Mouse (Mus musculus): ENCODE results near the gene Acbd4. TPM values are rescaled to one million over a fixed set of nuclear protein-coding genes. Genes with fewer than 3 reads are reported as not detected.

Acbd4 gene
- polyA plus RNA-seq, 1 experiment from 2014 or later: 28.6 TPM

DNA sequence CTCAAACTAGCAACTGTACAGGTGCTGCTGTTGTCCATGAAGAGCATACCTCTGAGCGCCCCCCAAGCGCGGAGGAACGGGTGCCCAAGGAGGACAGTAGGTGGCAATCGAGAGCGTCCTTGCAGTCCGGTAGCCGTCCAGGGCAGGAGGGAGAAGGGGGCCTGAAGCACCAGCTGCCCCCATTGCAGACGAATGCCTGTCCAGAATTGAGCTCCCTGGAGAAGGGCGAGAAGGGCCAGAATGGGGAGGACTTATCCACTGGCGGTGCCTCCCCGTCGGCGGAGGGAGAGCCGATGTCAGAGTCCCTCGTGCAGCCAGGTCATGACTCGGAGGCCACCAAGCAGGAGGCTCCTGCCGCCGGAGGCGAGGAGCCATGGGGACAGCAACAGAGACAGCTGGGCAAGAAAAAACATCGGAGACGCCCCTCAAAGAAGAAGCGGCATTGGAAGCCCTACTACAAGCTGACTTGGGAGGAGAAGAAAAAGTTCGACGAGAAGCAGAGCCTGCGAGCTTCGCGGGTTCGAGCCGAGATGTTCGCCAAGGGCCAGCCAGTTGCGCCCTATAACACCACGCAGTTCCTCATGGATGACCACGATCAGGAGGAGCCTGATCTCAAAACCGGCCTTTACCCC lies 15.6 kb downstream of the Acbd4 start:
- Histone ChIP-seq H3K4me3 (ENCODE audit: low read depth, low read length) (peak overlapping the region; percentile 70), H3K4me2 (replicated peaks; ENCODE audit: low read depth) (peak overlapping the region; percentile 86), H3K9ac (ENCODE audit: low read length) (peak overlapping the region; percentile 64), H3K36me3 (ENCODE audit: control insufficient read depth, insufficient read depth, low read length) (no peaks in the 10 kb centered on the region), H3K9me3 (ENCODE audit: control insufficient read depth, low read length) (no peaks in the 10 kb centered on the region), H3K27ac (replicated peaks) (peak overlapping the region; percentile 91), H3K27me3 (ENCODE audit: control insufficient read depth, insufficient read depth, low read length) (no peaks in the 10 kb centered on the region), H3K4me1 (replicated peaks; ENCODE audit: control insufficient read depth, insufficient read depth) (peaks cover 15% of the 10 kb centered on the region)
- peak; percentile 84 for TF ChIP-seq CTCF (IDR thresholded peaks at IDR 0.05; ENCODE audit: low read depth)
- no peak for TF ChIP-seq EP300 (optimal IDR thresholded peaks at IDR 0.05)
- ATAC-seq (ENCODE audit: low FRiP score, low TSS enrichment) (peak; percentile 22), DNase-seq (ENCODE audit: low spot score) (peak; percentile 81)
- under 1% methylated on average over 35 of the region's 35 CpGs for WGBS

DNA sequence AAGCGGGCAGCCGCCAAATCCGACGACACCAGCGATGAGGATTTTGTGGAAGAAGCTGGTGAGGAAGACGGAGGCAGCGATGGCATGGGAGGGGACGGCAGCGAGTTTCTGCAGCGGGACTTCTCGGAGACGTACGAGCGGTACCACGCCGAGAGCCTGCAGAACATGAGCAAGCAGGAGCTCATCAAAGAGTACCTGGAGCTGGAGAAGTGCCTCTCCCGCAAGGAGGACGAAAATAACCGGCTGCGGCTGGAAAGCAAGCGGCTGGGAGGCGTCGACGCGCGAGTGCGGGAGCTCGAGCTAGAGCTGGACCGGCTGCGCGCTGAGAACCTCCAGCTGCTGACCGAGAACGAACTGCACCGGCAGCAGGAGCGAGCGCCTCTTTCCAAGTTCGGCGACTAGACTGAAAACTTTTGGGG lies 16.1 kb downstream of the Acbd4 start:
- H3K4me1 ChIP-seq (replicated peaks; ENCODE audit: control insufficient read depth, insufficient read depth): peaks cover 10% of the 10 kb centered on the region
- peak; percentile 67 for DNase-seq (ENCODE audit: low spot score)
- no peaks in the 10 kb centered on the region for H3K27me3 ChIP-seq (ENCODE audit: control insufficient read depth, insufficient read depth, low read length)
- peak overlapping the region; percentile 86 for H3K4me2 ChIP-seq (replicated peaks; ENCODE audit: low read depth)
- under 1% methylated on average over 38 of the region's 38 CpGs for WGBS
- ATAC-seq (ENCODE audit: low FRiP score, low TSS enrichment): no peak
- no peaks in the 10 kb centered on the region for H3K36me3 ChIP-seq (ENCODE audit: control insufficient read depth, insufficient read depth, low read length)
- H3K4me3 ChIP-seq (ENCODE audit: low read depth, low read length): peak overlapping the region; percentile 70
- H3K27ac ChIP-seq (replicated peaks): peak overlapping the region; percentile 91
- H3K9me3 ChIP-seq (ENCODE audit: control insufficient read depth, low read length): no peaks in the 10 kb centered on the region
- TF ChIP-seq CTCF (IDR thresholded peaks at IDR 0.05; ENCODE audit: low read depth): no peak
- no peak for TF ChIP-seq EP300 (optimal IDR thresholded peaks at IDR 0.05)
- H3K9ac ChIP-seq (ENCODE audit: low read length): peak overlapping the region; percentile 64

DNA sequence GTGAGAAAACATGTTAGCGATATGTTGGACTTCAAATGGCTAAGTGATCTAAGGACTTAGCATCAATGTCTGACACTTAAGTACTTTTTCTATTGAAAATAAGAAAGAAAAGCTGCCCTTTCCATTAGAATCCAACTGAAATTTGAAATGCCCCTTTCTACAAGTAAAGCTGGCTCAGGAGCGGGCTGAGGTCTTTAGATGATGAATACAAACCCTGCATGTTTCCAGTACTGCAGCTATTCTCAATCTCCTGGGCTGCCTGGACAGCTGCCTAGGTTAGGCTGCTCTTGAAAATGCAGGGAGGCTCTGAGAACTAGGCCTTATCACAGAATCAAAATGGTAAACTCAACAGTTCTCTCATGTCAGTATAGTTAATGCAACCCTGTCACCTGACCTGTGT lies 17.4 kb downstream of the Acbd4 start:
- Histone ChIP-seq H3K4me1 (replicated peaks; ENCODE audit: control insufficient read depth, insufficient read depth) (peaks cover 9% of the 10 kb centered on the region; the same call in 1 of the 2 replicates), H3K4me2 (replicated peaks; ENCODE audit: low read depth) (peak overlapping the region; percentile 86), H3K27me3 (ENCODE audit: control insufficient read depth, insufficient read depth, low read length) (no peaks in the 10 kb centered on the region), H3K9ac (ENCODE audit: low read length) (no peak overlapping the region), H3K27ac (replicated peaks) (no peak overlapping the region), H3K9me3 (ENCODE audit: control insufficient read depth, low read length) (no peaks in the 10 kb centered on the region), H3K36me3 (ENCODE audit: control insufficient read depth, insufficient read depth, low read length) (no peaks in the 10 kb centered on the region), H3K4me3 (ENCODE audit: low read depth, low read length) (peak overlapping the region; percentile 70; the same call in 1 of the 2 replicates)
- ATAC-seq (ENCODE audit: low FRiP score, low TSS enrichment): no peak
- no peak for DNase-seq (ENCODE audit: low spot score)
- 66% methylated on average over 2 of the region's 2 CpGs for WGBS
- TF ChIP-seq CTCF (IDR thresholded peaks at IDR 0.05; ENCODE audit: low read depth) (no peak), EP300 (optimal IDR thresholded peaks at IDR 0.05) (no peak)

DNA sequence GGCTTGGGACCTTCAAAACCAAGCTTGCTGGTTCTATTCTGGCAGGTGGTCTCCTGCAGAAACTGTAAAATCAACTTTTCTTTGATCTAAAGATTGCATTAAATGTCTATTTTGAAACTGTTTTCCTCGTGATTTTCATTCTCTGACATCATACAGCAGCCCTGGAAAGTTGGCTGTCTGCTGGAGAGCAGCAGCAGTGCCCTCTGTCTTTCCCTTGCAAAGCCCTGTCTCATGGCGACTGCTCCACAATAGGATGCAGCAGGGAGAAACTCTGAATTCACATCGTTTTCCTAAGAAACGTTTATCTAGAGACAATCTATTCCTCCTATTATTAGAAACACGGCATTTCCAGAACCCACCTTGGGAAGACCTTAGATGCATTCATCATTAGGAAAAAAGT lies 18.1 kb downstream of the Acbd4 start:
- ATAC-seq (ENCODE audit: low FRiP score, low TSS enrichment) (no peak), DNase-seq (ENCODE audit: low spot score) (no peak)
- 45% methylated on average over 5 of the region's 5 CpGs for whole genome bisulfite sequencing
- Histone ChIP-seq H3K4me3 (ENCODE audit: low read depth, low read length) (no peak overlapping the region), H3K9ac (ENCODE audit: low read length) (no peak overlapping the region), H3K27me3 (ENCODE audit: control insufficient read depth, insufficient read depth, low read length) (no peaks in the 10 kb centered on the region), H3K27ac (replicated peaks) (no peak overlapping the region), H3K4me2 (replicated peaks; ENCODE audit: low read depth) (no peak overlapping the region), H3K4me1 (replicated peaks; ENCODE audit: control insufficient read depth, insufficient read depth) (peaks cover 6% of the 10 kb centered on the region; the same call in 1 of the 2 replicates), H3K9me3 (ENCODE audit: control insufficient read depth, low read length) (no peaks in the 10 kb centered on the region), H3K36me3 (ENCODE audit: control insufficient read depth, insufficient read depth, low read length) (no peaks in the 10 kb centered on the region)
- no peak for TF ChIP-seq EP300 (optimal IDR thresholded peaks at IDR 0.05)
- TF ChIP-seq CTCF (IDR thresholded peaks at IDR 0.05; ENCODE audit: low read depth): peak; percentile 36; the same call in 1 of the 2 replicates

DNA sequence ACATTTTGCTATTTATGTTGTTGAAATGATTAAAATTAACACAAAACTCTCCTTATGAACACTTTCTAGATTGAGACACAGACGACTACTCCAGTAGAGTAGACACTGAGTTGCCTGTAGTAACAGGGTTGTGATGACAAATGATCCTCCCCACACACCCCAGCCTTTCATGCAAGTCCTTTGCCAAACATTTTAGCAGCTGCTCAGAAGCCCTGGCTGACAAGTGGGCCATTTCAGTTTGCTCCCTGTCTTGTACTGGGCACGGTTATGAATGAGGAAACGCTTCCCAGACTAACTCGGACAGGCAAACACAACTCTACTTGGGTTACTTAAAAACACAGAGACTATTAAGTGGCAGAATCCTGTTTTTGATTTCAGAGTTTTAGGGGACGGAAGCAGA lies 18.8 kb downstream of the Acbd4 start:
- Histone ChIP-seq H3K4me2 (replicated peaks; ENCODE audit: low read depth) (no peak overlapping the region), H3K4me3 (ENCODE audit: low read depth, low read length) (no peak overlapping the region), H3K9me3 (ENCODE audit: control insufficient read depth, low read length) (no peaks in the 10 kb centered on the region), H3K27me3 (ENCODE audit: control insufficient read depth, insufficient read depth, low read length) (no peaks in the 10 kb centered on the region), H3K4me1 (replicated peaks; ENCODE audit: control insufficient read depth, insufficient read depth) (peaks cover 3% of the 10 kb centered on the region; the same call in 1 of the 2 replicates), H3K9ac (ENCODE audit: low read length) (no peak overlapping the region), H3K27ac (replicated peaks) (no peak overlapping the region), H3K36me3 (ENCODE audit: control insufficient read depth, insufficient read depth, low read length) (no peaks in the 10 kb centered on the region)
- no peak for TF ChIP-seq CTCF (IDR thresholded peaks at IDR 0.05; ENCODE audit: low read depth)
- TF ChIP-seq EP300 (optimal IDR thresholded peaks at IDR 0.05): no peak
- WGBS: 31% methylated on average over 5 of the region's 5 CpGs
- DNase-seq (ENCODE audit: low spot score) (peak; percentile 19), ATAC-seq (ENCODE audit: low FRiP score, low TSS enrichment) (no peak)

All from stomach, postnatal 0 days (tissue).